Mouse (Mus musculus): ENCODE measurements around the gene Lman1l. TPM values are rescaled to one million over a fixed set of nuclear protein-coding genes. Genes with fewer than 3 reads are reported as not detected.

The Lman1l gene
- polyA plus RNA-seq, 1 experiment from 2014 or later: not detected

GRCm38 (mm10) chr9:57575577-57575976 is 45.0 kb downstream of the Lman1l start:
- H3K9me3 ChIP-seq (replicated peaks): no peaks in the 10 kb centered on the region
- H3K4me3 ChIP-seq (replicated peaks): no peak overlapping the region
- peaks cover 30% of the 10 kb centered on the region for H3K36me3 ChIP-seq
- 82% methylated on average over 3 of the region's 3 CpGs for WGBS
- no peaks in the 10 kb centered on the region for H3K27me3 ChIP-seq
- no peak for ATAC-seq (ENCODE audit: insufficient number of reproducible peaks, low FRiP score, low TSS enrichment, low read depth)
- no peak overlapping the region for H3K4me2 ChIP-seq (replicated peaks)
- H3K27ac ChIP-seq (replicated peaks): no peak overlapping the region
- H3K4me1 ChIP-seq: no peaks in the 10 kb centered on the region
- no peak overlapping the region for H3K9ac ChIP-seq

- no peak for ATAC-seq (ENCODE audit: insufficient number of reproducible peaks, low FRiP score, low TSS enrichment, low read depth)
- Histone ChIP-seq H3K4me3 (replicated peaks) (no peak overlapping the region), H3K4me1 (no peaks in the 10 kb centered on the region)
Measured at GRCm38 (mm10) chr9:57574397-57574796, 46.2 kb downstream of the Lman1l start.

GRCm38 (mm10) chr9:57568500-57568899 is 52.1 kb downstream of the Lman1l start:
- Histone ChIP-seq H3K4me1 (peaks cover 23% of the 10 kb centered on the region), H3K4me2 (replicated peaks) (no peak overlapping the region), H3K4me3 (replicated peaks) (no peak overlapping the region), H3K9ac (no peak overlapping the region), H3K27ac (replicated peaks) (peak overlapping the region; percentile 23; the same call in 1 of the 2 replicates), H3K9me3 (replicated peaks) (no peaks in the 10 kb centered on the region), H3K36me3 (peaks cover 20% of the 10 kb centered on the region), H3K27me3 (no peaks in the 10 kb centered on the region)
- ATAC-seq (ENCODE audit: insufficient number of reproducible peaks, low FRiP score, low TSS enrichment, low read depth): no peak
- WGBS: 88% methylated on average over 6 of the region's 6 CpGs

More at GRCm38 (mm10) chr9:57574397-57574796, 46.2 kb downstream of the Lman1l start:
- peaks cover 29% of the 10 kb centered on the region for H3K36me3 ChIP-seq
- H3K9ac ChIP-seq: no peak overlapping the region
- no peaks in the 10 kb centered on the region for H3K9me3 ChIP-seq (replicated peaks)
- no peak overlapping the region for H3K4me2 ChIP-seq (replicated peaks)
- no peaks in the 10 kb centered on the region for H3K27me3 ChIP-seq
- H3K27ac ChIP-seq (replicated peaks): no peak overlapping the region

- no peak overlapping the region for H3K27ac ChIP-seq (replicated peaks)
- peaks cover 37% of the 10 kb centered on the region for H3K4me1 ChIP-seq
- H3K4me2 ChIP-seq (replicated peaks): no peak overlapping the region
- ATAC-seq (ENCODE audit: insufficient number of reproducible peaks, low FRiP score, low TSS enrichment, low read depth): no peak
- no peak overlapping the region for H3K9ac ChIP-seq
- H3K9me3 ChIP-seq (replicated peaks): no peaks in the 10 kb centered on the region
- 52% methylated on average over 8 of the region's 8 CpGs for WGBS
- no peak overlapping the region for H3K4me3 ChIP-seq (replicated peaks)
- H3K36me3 ChIP-seq: peaks cover 20% of the 10 kb centered on the region
- H3K27me3 ChIP-seq: no peaks in the 10 kb centered on the region
Measured at GRCm38 (mm10) chr9:57566846-57567245, 53.7 kb downstream of the Lman1l start.

- no peak for ATAC-seq (ENCODE audit: insufficient number of reproducible peaks, low FRiP score, low TSS enrichment, low read depth)
- Histone ChIP-seq H3K9me3 (replicated peaks) (no peaks in the 10 kb centered on the region), H3K4me1 (peaks cover 45% of the 10 kb centered on the region)
Measured at GRCm38 (mm10) chr9:57565741-57566221, 54.8 kb downstream of the Lman1l start.

GRCm38 (mm10) chr9:57564609-57565008 is 56.0 kb downstream of the Lman1l start:
- 83% methylated on average over 6 of the region's 6 CpGs for WGBS
- no peak for ATAC-seq (ENCODE audit: insufficient number of reproducible peaks, low FRiP score, low TSS enrichment, low read depth)
- Histone ChIP-seq H3K27ac (replicated peaks) (no peak overlapping the region), H3K4me1 (peaks cover 45% of the 10 kb centered on the region), H3K27me3 (no peaks in the 10 kb centered on the region), H3K4me2 (replicated peaks) (no peak overlapping the region), H3K9me3 (replicated peaks) (no peaks in the 10 kb centered on the region), H3K9ac (no peak overlapping the region), H3K4me3 (replicated peaks) (no peak overlapping the region), H3K36me3 (peaks cover 14% of the 10 kb centered on the region)

More at GRCm38 (mm10) chr9:57565741-57566221, 54.8 kb downstream of the Lman1l start:
- Histone ChIP-seq H3K9ac (no peak overlapping the region), H3K4me2 (replicated peaks) (no peak overlapping the region), H3K27me3 (no peaks in the 10 kb centered on the region), H3K27ac (replicated peaks) (peak overlapping the region; percentile 66), H3K36me3 (peaks cover 20% of the 10 kb centered on the region), H3K4me3 (replicated peaks) (no peak overlapping the region)
- 16% methylated on average over 10 of the region's 10 CpGs for WGBS

- H3K4me3 ChIP-seq (replicated peaks): no peak overlapping the region
- peaks cover 45% of the 10 kb centered on the region for H3K4me1 ChIP-seq
- no peaks in the 10 kb centered on the region for H3K27me3 ChIP-seq
- no peak overlapping the region; the same call in 1 of the 2 replicates for H3K4me2 ChIP-seq (replicated peaks)
- H3K36me3 ChIP-seq: no peaks in the 10 kb centered on the region
- no peak overlapping the region for H3K9ac ChIP-seq
- H3K9me3 ChIP-seq (replicated peaks): no peaks in the 10 kb centered on the region
- 60% methylated on average over 4 of the region's 4 CpGs for WGBS
- no peak for ATAC-seq (ENCODE audit: insufficient number of reproducible peaks, low FRiP score, low TSS enrichment, low read depth)
- H3K27ac ChIP-seq (replicated peaks): peak overlapping the region; percentile 65
Measured at GRCm38 (mm10) chr9:57562896-57563372, 57.6 kb downstream of the Lman1l start.

GRCm38 (mm10) chr9:57561711-57562099 is 58.9 kb downstream of the Lman1l start:
- Histone ChIP-seq H3K4me3 (replicated peaks) (peak overlapping the region; percentile 83), H3K4me2 (replicated peaks) (peak overlapping the region; percentile 79), H3K9me3 (replicated peaks) (no peaks in the 10 kb centered on the region), H3K9ac (no peak overlapping the region), H3K27ac (replicated peaks) (peak overlapping the region; percentile 48), H3K27me3 (no peaks in the 10 kb centered on the region), H3K36me3 (no peaks in the 10 kb centered on the region), H3K4me1 (peaks cover 37% of the 10 kb centered on the region)
- 74% methylated on average over 13 of the region's 13 CpGs for WGBS
- no peak for ATAC-seq (ENCODE audit: insufficient number of reproducible peaks, low FRiP score, low TSS enrichment, low read depth)

- peak within 1 kb of the TSS; percentile 74 for H3K27ac ChIP-seq (replicated peaks)
- peak within 1 kb of the TSS; percentile 79 for H3K4me2 ChIP-seq (replicated peaks)
- WGBS: under 1% methylated on average over 37 of the region's 37 CpGs
- no peaks in the 10 kb centered on the region for H3K27me3 ChIP-seq
- no peaks in the 10 kb centered on the region for H3K36me3 ChIP-seq
- ATAC-seq (ENCODE audit: insufficient number of reproducible peaks, low FRiP score, low TSS enrichment, low read depth): peak; percentile 98
- peak within 1 kb of the TSS; percentile 83 for H3K4me3 ChIP-seq (replicated peaks)
- peak within 1 kb of the TSS; percentile 55; the same call in 1 of the 2 replicates for H3K9ac ChIP-seq
- H3K4me1 ChIP-seq: peaks cover 32% of the 10 kb centered on the region
- no peaks in the 10 kb centered on the region for H3K9me3 ChIP-seq (replicated peaks)
Measured at GRCm38 (mm10) chr9:57560861-57561710, 59.5 kb downstream of the Lman1l start, which contains the start of gene Scamp2. Scamp2 (plus strand) TSS chr9:57560943.

GRCm38 (mm10) chr9:57560263-57560662 is 60.3 kb downstream of the Lman1l start:
- no peaks in the 10 kb centered on the region for H3K36me3 ChIP-seq
- peaks cover 24% of the 10 kb centered on the region for H3K4me1 ChIP-seq
- H3K27me3 ChIP-seq: no peaks in the 10 kb centered on the region
- H3K4me3 ChIP-seq (replicated peaks): peak overlapping the region; percentile 83
- peak overlapping the region; percentile 79 for H3K4me2 ChIP-seq (replicated peaks)
- H3K27ac ChIP-seq (replicated peaks): peak overlapping the region; percentile 74
- no peaks in the 10 kb centered on the region for H3K9me3 ChIP-seq (replicated peaks)
- WGBS: 22% methylated on average over 7 of the region's 7 CpGs
- peak overlapping the region; percentile 55; the same call in 1 of the 2 replicates for H3K9ac ChIP-seq
- no peak for ATAC-seq (ENCODE audit: insufficient number of reproducible peaks, low FRiP score, low TSS enrichment, low read depth)

GRCm38 (mm10) chr9:57559568-57559967 is 61.0 kb downstream of the Lman1l start:
- peaks cover 22% of the 10 kb centered on the region for H3K4me1 ChIP-seq
- no peak overlapping the region for H3K9ac ChIP-seq
- H3K4me3 ChIP-seq (replicated peaks): no peak overlapping the region
- no peaks in the 10 kb centered on the region for H3K9me3 ChIP-seq (replicated peaks)
- H3K27me3 ChIP-seq: no peaks in the 10 kb centered on the region
- WGBS: 65% methylated on average over 2 of the region's 2 CpGs
- no peak overlapping the region for H3K4me2 ChIP-seq (replicated peaks)
- no peaks in the 10 kb centered on the region for H3K36me3 ChIP-seq
- no peak for ATAC-seq (ENCODE audit: insufficient number of reproducible peaks, low FRiP score, low TSS enrichment, low read depth)
- H3K27ac ChIP-seq (replicated peaks): no peak overlapping the region

Data from embryonic facial prominence, embryonic 15.5 days (tissue).